Mouse (Mus musculus) cortical plate, adult 2 months (tissue): ENCODE data around the gene Phf7.

Experiments used
- CTCF ChIP-seq: fragments of 200-500 bp; IDR thresholded peaks from 2 replicates; pipeline ENCODE4 v1.5.1; 2011; ENCODE audit warnings: mild to moderate bottlenecking, control low read depth, low read length; ENCODE audit not compliant: insufficient read depth; ENCODE audit errors: extremely low read depth
- POLR2A ChIP-seq: fragments of 200-500 bp; IDR thresholded peaks from 2 replicates; pipeline ENCODE4 v1.6.1; 2011; ENCODE audit warnings: mild to moderate bottlenecking, low read length, control low read depth; ENCODE audit not compliant: insufficient read depth; ENCODE audit errors: extremely low read depth

GRCm38 (mm10) chr14:31199599-31199998 lies 51.5 kb downstream of the Phf7 start:
- no peak for TF ChIP-seq CTCF
- no peak for TF ChIP-seq POLR2A
